Comparison of ENCODE assay signal across 7 mouse cellular contexts in the genomic region with DNA sequence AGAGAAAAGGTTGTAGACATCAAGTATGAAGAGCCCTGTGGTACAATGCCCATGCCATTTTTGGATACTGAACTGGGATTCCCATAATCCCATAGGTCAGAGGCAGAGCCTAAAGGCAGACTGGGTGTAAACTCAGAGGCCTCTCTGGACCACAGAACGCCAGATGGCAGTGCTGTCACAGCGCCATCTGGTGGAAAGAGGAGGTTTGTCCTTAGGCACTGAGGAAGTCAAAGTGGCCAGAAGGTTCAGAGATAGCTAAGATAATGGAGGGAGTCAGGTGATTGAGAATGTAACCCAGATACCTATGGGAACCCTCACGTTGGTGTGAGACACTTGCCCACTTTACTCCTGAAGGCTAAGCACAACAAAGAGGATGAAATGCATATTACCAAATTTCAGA. TPM values are rescaled to one million over a fixed set of nuclear protein-coding genes. Genes with fewer than 3 reads are reported as not detected.
DNase-seq lines count a peak whose midpoint lies in the region; ATAC-seq and TF ChIP-seq lines count a peak whose summit lies in the region.

No protein-coding gene starts in this region.

- no peaks in the 10 kb centered on the region for H3K9me3 ChIP-seq in G1E (replicated peaks)

- DNase-seq in CD4-positive, CD25-positive, alpha-beta regulatory T cell, adult 2 months (ENCODE audit: low read depth, low spot score) = peak; percentile 90
- peak; percentile 49 for DNase-seq in G1E (ENCODE audit: low spot score)
- peak; percentile 69 to 76 for DNase-seq in cerebellum, adult 2 months
- peak; percentile 73 for DNase-seq in gastrocnemius, adult 2 months
- peak; percentile 77 for DNase-seq in kidney, adult 9 months
- peak; percentile 64 for DNase-seq in lung, adult 2 months
- peak; percentile 65 to 70 for DNase-seq in right cerebral cortex, adult 2 months (ENCODE audit: low spot score in 2 of 2)

- ATAC-seq in G1E (ENCODE audit: extremely low read depth, insufficient number of reproducible peaks, low FRiP score, poor library complexity, severe bottlenecking) = peak; percentile 8; the same call in 1 of the 2 replicates

- peaks cover 5% of the 10 kb centered on the region; the same call in 1 of the 2 replicates for H3K4me1 ChIP-seq in G1E (ENCODE audit: insufficient read depth, low read depth, low read length)
- H3K4me1 ChIP-seq in cerebellum, adult 2 months (ENCODE audit: control insufficient read depth, insufficient read depth, low read length) = no peaks in the 10 kb centered on the region
- H3K4me1 ChIP-seq in lung, adult 2 months (ENCODE audit: control insufficient read depth, insufficient read depth, low read length) = no peaks in the 10 kb centered on the region

- TF ChIP-seq POLR2A in cerebellum, adult 2 months (IDR thresholded peaks at IDR 0.05; ENCODE audit: borderline replicate concordance, insufficient read depth, low read length) = no peak
- TF ChIP-seq POLR2A in lung, adult 2 months (IDR thresholded peaks at IDR 0.05; ENCODE audit: borderline replicate concordance, extremely low read depth, low read depth, low read length) = no peak

- H3K4me3 ChIP-seq in G1E (ENCODE audit: low read depth, low read length) = no peak overlapping the region
- H3K4me3 ChIP-seq in cerebellum, adult 2 months (replicated peaks; ENCODE audit: insufficient read depth, low read depth, low read length) = no peak overlapping the region
- no peak overlapping the region for H3K4me3 ChIP-seq in gastrocnemius, adult 2 months
- no peak overlapping the region for H3K4me3 ChIP-seq in lung, adult 2 months (replicated peaks; ENCODE audit: extremely low read depth, low read depth, low read length)

- intact Hi-C loops in gastrocnemius, adult 2 months (cut with DNase I) = loop anchor here (2.0 kb wide), 1 partner anchor 265 kb away; no protein-coding TSS in a partner anchor

- 3% methylated on average over 3 of the region's 3 CpGs for WGBS in cerebellum, adult 2 months
- WGBS in lung, adult 2 months = under 1% methylated on average over 3 of the region's 3 CpGs

- peaks cover 6% of the 10 kb centered on the region for H3K27me3 ChIP-seq in G1E (ENCODE audit: insufficient read depth, low read length)
- no peaks in the 10 kb centered on the region for H3K27me3 ChIP-seq in cerebellum, adult 2 months (ENCODE audit: control insufficient read depth, insufficient read depth, low read length)

- H3K27ac ChIP-seq in cerebellum, adult 2 months (ENCODE audit: insufficient read depth, low read length) = no peak overlapping the region
- H3K27ac ChIP-seq in gastrocnemius, adult 2 months = no peak overlapping the region

- no peaks in the 10 kb centered on the region for H3K36me3 ChIP-seq in G1E (replicated peaks)

- peak; percentile 76 for TF ChIP-seq CTCF in G1E (IDR thresholded peaks at IDR 0.05; ENCODE audit: low read depth, low read length)
- TF ChIP-seq CTCF in cerebellum, adult 2 months (IDR thresholded peaks at IDR 0.05; ENCODE audit: borderline replicate concordance, insufficient read depth, low read depth, low read length) = peak; percentile 83
- peak; percentile 84 for TF ChIP-seq CTCF in gastrocnemius, adult 2 months (IDR thresholded peaks at IDR 0.05)
- peak; percentile 93 for TF ChIP-seq CTCF in lung, adult 2 months (IDR thresholded peaks at IDR 0.05; ENCODE audit: insufficient read depth, low read length)

RNA-seq across cellular contexts. Expression of a gene that starts 18.3 kb away (rescaled TPM):
- total RNA-seq in G1E (2014; fragmentation: Nextera tagmentation) (not detected in 2 replicates), G1E (2017) (not detected in 2 replicates)
- 0.06 and 0.08 TPM in 2 replicates for polyA plus RNA-seq in G1E (2012)
- 13.0 and 14.4 TPM in 2 replicates for polyA plus RNA-seq in cerebellum, adult 2 months (2012; rRNA removed)
- not detected for total RNA-seq in gastrocnemius, adult 2 months (2021)
- 3.0 TPM in 2 replicates for polyA plus RNA-seq in lung, adult 2 months (2012; rRNA removed)

RNA-seq across cellular contexts. Expression of a gene that starts 23.1 kb away (rescaled TPM):
- total RNA-seq in G1E (2014; fragmentation: Nextera tagmentation) (81.3 and 106 TPM in 2 replicates), G1E (2017) (44.8 and 50.9 TPM in 2 replicates)
- 242 and 254 TPM in 2 replicates for polyA plus RNA-seq in G1E (2012)
- polyA plus RNA-seq in cerebellum, adult 2 months (2012; rRNA removed) = 60.3 and 64.3 TPM in 2 replicates
- total RNA-seq in gastrocnemius, adult 2 months (2021) = 10 to 100 TPM; 32.5 to 34.6 TPM
- 15.1 and 20.2 TPM in 2 replicates for polyA plus RNA-seq in lung, adult 2 months (2012; rRNA removed)

RNA-seq across cellular contexts. Expression of a gene that starts 30.3 kb away (rescaled TPM):
- total RNA-seq in G1E (2014; fragmentation: Nextera tagmentation) (36.3 and 44.4 TPM in 2 replicates), G1E (2017) (25.5 and 39.7 TPM in 2 replicates)
- 226 and 280 TPM in 2 replicates for polyA plus RNA-seq in G1E (2012)
- 48.1 and 48.6 TPM in 2 replicates for polyA plus RNA-seq in cerebellum, adult 2 months (2012; rRNA removed)
- 10 to 100 TPM; 27.9 to 36.5 TPM for total RNA-seq in gastrocnemius, adult 2 months (2021)
- polyA plus RNA-seq in lung, adult 2 months (2012; rRNA removed) = 184 and 199 TPM in 2 replicates
